Mouse (Mus musculus): ENCODE results near the gene Dmd. TPM values are rescaled to one million over a fixed set of nuclear protein-coding genes. Genes with fewer than 3 reads are reported as not detected.

Dmd gene
- total RNA-seq, 2 experiments from 2014 or later, result 61.1 to 76.0 TPM

GRCm38 (mm10) chrX:85197688-85198087 is 2249.0 kb downstream of the Dmd start:
- DNase-seq (ENCODE audit: low spot score in 2 of 2), result no peak
- intact Hi-C loops (cut with DNase I), result no loop called here

GRCm38 (mm10) chrX:85199398-85199797 is 2250.7 kb downstream of the Dmd start:
- DNase-seq (ENCODE audit: low spot score in 2 of 2), result peak in 1 of 2 experiments; percentile 1
- intact Hi-C loops (cut with DNase I), result no loop called here

GRCm38 (mm10) chrX:85207001-85207400 is 2258.3 kb downstream of the Dmd start:
- DNase-seq (ENCODE audit: low spot score in 2 of 2), result no peak
- intact Hi-C loops (cut with DNase I), result no loop called here

GRCm38 (mm10) chrX:85226883-85227282 is 2278.2 kb downstream of the Dmd start:
- no peak for DNase-seq (ENCODE audit: low spot score in 2 of 2)
- intact Hi-C loops (cut with DNase I), result no loop called here

GRCm38 (mm10) chrX:85249379-85249778 is 2300.7 kb downstream of the Dmd start, which contains the start of gene Fthl17a:
Gene Fthl17a, plus strand, starts transcription at chrX:85249679.
- intact Hi-C loops (cut with DNase I), result no loop called here

More at GRCm38 (mm10) chrX:85249379-85249778, 2300.7 kb downstream of the Dmd start, which contains the start of gene Fthl17a:
- no peak for DNase-seq (ENCODE audit: low spot score in 2 of 2)
